Mouse (Mus musculus): ENCODE measurements around the gene 1700067P10Rik. TPM values are rescaled to one million over a fixed set of nuclear protein-coding genes. Genes with fewer than 3 reads are reported as not detected.

The 1700067P10Rik gene
- polyA plus RNA-seq, 1 experiment from 2014 or later, result not detected

DNA sequence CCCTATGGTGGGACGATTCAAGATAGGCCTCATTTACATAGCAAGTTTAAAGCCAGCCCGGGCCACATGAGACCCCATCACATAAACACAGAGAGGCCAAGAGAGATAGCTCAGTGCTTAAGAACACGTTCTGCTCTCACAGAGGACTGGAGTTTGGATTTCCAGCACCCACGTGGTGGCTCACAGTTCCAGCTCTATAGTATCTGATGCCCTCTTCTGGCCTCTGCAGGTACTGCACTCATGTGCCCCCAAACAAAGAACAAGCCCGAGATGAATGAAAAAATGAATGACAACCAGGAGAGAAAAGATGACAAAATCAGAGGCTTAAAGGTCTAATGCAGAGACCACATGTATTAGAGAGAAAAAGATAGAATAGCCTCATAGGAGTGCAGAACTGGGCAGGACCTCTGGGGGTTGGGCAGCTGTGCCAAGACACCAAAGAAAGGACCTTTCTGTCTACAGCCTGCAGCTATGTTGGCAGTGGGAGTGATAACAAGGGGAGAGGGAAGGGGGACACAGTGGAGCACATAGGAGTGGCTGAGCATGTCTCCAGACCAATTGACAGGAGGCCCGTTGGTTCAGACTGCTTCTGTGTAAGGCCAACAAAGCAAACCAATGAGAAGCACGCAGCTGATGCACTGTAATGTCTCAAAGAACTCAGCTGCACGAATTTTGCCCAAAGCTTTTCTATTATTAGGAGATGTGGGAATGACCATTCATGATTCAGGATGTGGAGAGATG lies 21.6 kb downstream of the 1700067P10Rik start:
- 46% methylated on average over 8 of the region's 8 CpGs for WGBS
- no peak for ATAC-seq
- DNase-seq (ENCODE audit: low spot score), result peak; percentile 17

GRCm38 (mm10) chr17:48118570-48118969 lies 29.5 kb downstream of the 1700067P10Rik start:
- Histone ChIP-seq H3K9me3 (ENCODE audit: low read length) (no peaks in the 10 kb centered on the region), H3K27ac (ENCODE audit: low read length) (no peak overlapping the region), H3K4me1 (ENCODE audit: insufficient read depth, low read depth, low read length) (no peaks in the 10 kb centered on the region), H3K9ac (replicated peaks; ENCODE audit: low read depth) (no peak overlapping the region), H3K27me3 (replicated peaks; ENCODE audit: insufficient read depth, low read length) (no peaks in the 10 kb centered on the region), H3K4me3 (ENCODE audit: low read depth, low read length) (no peak overlapping the region), H3K36me3 (ENCODE audit: insufficient read depth, low read length) (no peaks in the 10 kb centered on the region), H3K4me2 (replicated peaks; ENCODE audit: low read depth, low read length) (no peak overlapping the region)
- no peak for TF ChIP-seq EP300 (IDR thresholded peaks at IDR 0.05)
- TF ChIP-seq CTCF (IDR thresholded peaks at IDR 0.05), result no peak
- DNase-seq (ENCODE audit: low spot score) (peak; percentile 31), ATAC-seq (no peak)
- 52% methylated on average over 1 of the region's 1 CpGs for WGBS

More for the DNA sequence above, 21.6 kb downstream of the 1700067P10Rik start:
- H3K4me1 ChIP-seq (ENCODE audit: insufficient read depth, low read depth, low read length), result no peaks in the 10 kb centered on the region
- no peak overlapping the region for H3K9ac ChIP-seq (replicated peaks; ENCODE audit: low read depth)
- TF ChIP-seq CTCF (IDR thresholded peaks at IDR 0.05), result peak; percentile 72
- TF ChIP-seq EP300 (IDR thresholded peaks at IDR 0.05), result no peak
- no peaks in the 10 kb centered on the region for H3K36me3 ChIP-seq (ENCODE audit: insufficient read depth, low read length)
- H3K4me3 ChIP-seq (ENCODE audit: low read depth, low read length), result no peak overlapping the region
- no peak overlapping the region for H3K4me2 ChIP-seq (replicated peaks; ENCODE audit: low read depth, low read length)
- no peaks in the 10 kb centered on the region for H3K27me3 ChIP-seq (replicated peaks; ENCODE audit: insufficient read depth, low read length)
- no peak overlapping the region for H3K27ac ChIP-seq (ENCODE audit: low read length)
- no peaks in the 10 kb centered on the region for H3K9me3 ChIP-seq (ENCODE audit: low read length)

DNA sequence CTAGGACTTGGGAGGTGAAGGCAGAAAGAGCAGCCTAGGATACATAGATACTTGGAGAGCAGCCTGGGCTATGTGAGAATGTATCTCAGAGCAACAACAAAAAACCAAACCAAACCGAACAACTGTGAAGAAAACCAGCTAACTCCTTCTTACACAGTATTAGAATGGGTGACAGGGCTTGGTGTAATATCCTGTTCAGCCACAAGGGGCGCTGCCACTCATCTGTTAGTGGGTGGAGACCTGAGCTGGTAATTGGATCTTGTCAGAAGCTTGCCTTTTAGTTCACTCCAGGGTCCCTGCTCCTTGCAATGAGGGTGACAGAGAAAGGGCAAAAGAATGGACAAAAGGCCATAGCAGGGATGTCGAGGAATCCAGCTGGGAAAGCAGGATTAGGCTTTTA lies 30.5 kb downstream of the 1700067P10Rik start:
- DNase-seq (ENCODE audit: low spot score) (peak; percentile 67), ATAC-seq (peak; percentile 48; the same call in 1 of the 2 replicates)
- Histone ChIP-seq H3K4me3 (ENCODE audit: low read depth, low read length) (no peak overlapping the region), H3K9me3 (ENCODE audit: low read length) (no peaks in the 10 kb centered on the region), H3K27ac (ENCODE audit: low read length) (no peak overlapping the region), H3K9ac (replicated peaks; ENCODE audit: low read depth) (no peak overlapping the region), H3K4me2 (replicated peaks; ENCODE audit: low read depth, low read length) (no peak overlapping the region), H3K36me3 (ENCODE audit: insufficient read depth, low read length) (no peaks in the 10 kb centered on the region), H3K27me3 (replicated peaks; ENCODE audit: insufficient read depth, low read length) (no peaks in the 10 kb centered on the region), H3K4me1 (ENCODE audit: insufficient read depth, low read depth, low read length) (no peaks in the 10 kb centered on the region)
- 29% methylated on average over 3 of the region's 3 CpGs for WGBS
- TF ChIP-seq EP300 (IDR thresholded peaks at IDR 0.05) (no peak), CTCF (IDR thresholded peaks at IDR 0.05) (peak; percentile 90)

- Histone ChIP-seq H3K9ac (replicated peaks; ENCODE audit: low read depth) (no peak overlapping the region), H3K27me3 (replicated peaks; ENCODE audit: insufficient read depth, low read length) (no peaks in the 10 kb centered on the region), H3K36me3 (ENCODE audit: insufficient read depth, low read length) (no peaks in the 10 kb centered on the region), H3K27ac (ENCODE audit: low read length) (no peak overlapping the region), H3K9me3 (ENCODE audit: low read length) (no peaks in the 10 kb centered on the region), H3K4me1 (ENCODE audit: insufficient read depth, low read depth, low read length) (no peaks in the 10 kb centered on the region), H3K4me2 (replicated peaks; ENCODE audit: low read depth, low read length) (no peak overlapping the region), H3K4me3 (ENCODE audit: low read depth, low read length) (no peak overlapping the region)
- 91% methylated on average over 20 of the region's 20 CpGs for WGBS
- DNase-seq (ENCODE audit: low spot score), result no peak
- no peak for TF ChIP-seq CTCF (IDR thresholded peaks at IDR 0.05)
- no peak for TF ChIP-seq EP300 (IDR thresholded peaks at IDR 0.05)
- ATAC-seq, result no peak
These were observed 31.3 kb downstream of the 1700067P10Rik start for GRCm38 (mm10) chr17:48120456-48120855.

GRCm38 (mm10) chr17:48132810-48133209 lies 43.7 kb downstream of the 1700067P10Rik start:
- ATAC-seq (no peak), DNase-seq (ENCODE audit: low spot score) (no peak)
- no peaks in the 10 kb centered on the region for H3K9me3 ChIP-seq (ENCODE audit: low read length)
- no peaks in the 10 kb centered on the region for H3K4me1 ChIP-seq (ENCODE audit: insufficient read depth, low read depth, low read length)
- H3K36me3 ChIP-seq (ENCODE audit: insufficient read depth, low read length), result no peaks in the 10 kb centered on the region
- no peaks in the 10 kb centered on the region for H3K27me3 ChIP-seq (replicated peaks; ENCODE audit: insufficient read depth, low read length)
- TF ChIP-seq CTCF (IDR thresholded peaks at IDR 0.05), result no peak
- no peak for TF ChIP-seq EP300 (IDR thresholded peaks at IDR 0.05)
- no peak overlapping the region for H3K27ac ChIP-seq (ENCODE audit: low read length)
- WGBS, result 68% methylated on average over 2 of the region's 2 CpGs
- no peak overlapping the region for H3K4me2 ChIP-seq (replicated peaks; ENCODE audit: low read depth, low read length)
- H3K9ac ChIP-seq (replicated peaks; ENCODE audit: low read depth), result no peak overlapping the region
- no peak overlapping the region for H3K4me3 ChIP-seq (ENCODE audit: low read depth, low read length)

Other genes starting within 250 kb of the 1700067P10Rik start
- gene Foxp4, start 164.7 kb upstream of the 1700067P10Rik start, polyA plus RNA-seq (2015; fragmentation: Nextera tagmentation; extraction: Ambion mirVana), result 10.2 and 14.3 TPM in 2 replicates
- gene 1700122O11Rik, start 51.0 kb upstream of the 1700067P10Rik start, polyA plus RNA-seq (2015; fragmentation: Nextera tagmentation; extraction: Ambion mirVana), result not detected in 2 replicates
- gene 9830107B12Rik, start 56.9 kb downstream of the 1700067P10Rik start, polyA plus RNA-seq (2015; fragmentation: Nextera tagmentation; extraction: Ambion mirVana), result 0.12 and 0.32 TPM in 2 replicates
- gene A530064D06Rik, start 78.0 kb downstream of the 1700067P10Rik start, polyA plus RNA-seq (2015; fragmentation: Nextera tagmentation; extraction: Ambion mirVana), result 0.52 and 0.80 TPM in 2 replicates
- 1.4 and 1.7 TPM in 2 replicates for gene Trem1, start 143.4 kb downstream of the 1700067P10Rik start, polyA plus RNA-seq (2015; fragmentation: Nextera tagmentation; extraction: Ambion mirVana)
- gene Trem3, start 158.5 kb downstream of the 1700067P10Rik start, polyA plus RNA-seq (2015; fragmentation: Nextera tagmentation; extraction: Ambion mirVana), result 1.7 and 2.0 TPM in 2 replicates
- gene Treml4, start 175.0 kb downstream of the 1700067P10Rik start, polyA plus RNA-seq (2015; fragmentation: Nextera tagmentation; extraction: Ambion mirVana), result 2.2 and 2.8 TPM in 2 replicates
- gene Treml2, start 210.2 kb downstream of the 1700067P10Rik start, polyA plus RNA-seq (2015; fragmentation: Nextera tagmentation; extraction: Ambion mirVana), result 0.40 and 0.54 TPM in 2 replicates
- gene B430306N03Rik, start 226.8 kb downstream of the 1700067P10Rik start, polyA plus RNA-seq (2015; fragmentation: Nextera tagmentation; extraction: Ambion mirVana), result 0.58 and 0.92 TPM in 2 replicates